Mouse (Mus musculus) common myeloid progenitor, adult 5-6 weeks (primary cell): ENCODE measurements around the gene Taok2. TPM values are rescaled to one million over a fixed set of nuclear protein-coding genes. Genes with fewer than 3 reads are reported as not detected.

ENCODE experiments used
- ATAC-seq: replicated peaks from 2 replicates; pipeline ENCODE4 v1.8.0; 2016; ENCODE audit warnings: low read depth, mild to moderate bottlenecking, moderate TSS enrichment, inconsistent platforms; ENCODE audit not compliant: poor library complexity, severe bottlenecking
- total RNA-seq: library from RNA; stranded (forward); fragments of 200-1000, 187-1606 nt; gene quantifications from 2 replicates; pipeline ENCODE4 v1.2.3, GENCODE M21; 2017

Gene Taok2
- total RNA-seq, 1 experiment from 2014 or later, result 32.2 TPM

- ATAC-seq, result no peak
Measured at GRCm38 (mm10) chr7:126843276-126843675, 41.2 kb downstream of the Taok2 start.

- ATAC-seq, result no peak
Measured at GRCm38 (mm10) chr7:126833294-126833693, 51.2 kb downstream of the Taok2 start.

- peak; percentile 96 for ATAC-seq
Measured at GRCm38 (mm10) chr7:126832036-126832598, 52.4 kb downstream of the Taok2 start.

- ATAC-seq, result 0 out of 2 replicates have a peak, but pooled peaks have one; percentile 4
Measured at GRCm38 (mm10) chr7:126831539-126831938, 53.0 kb downstream of the Taok2 start, which contains the start of gene 4930451I11Rik. Gene 4930451I11Rik, minus strand, starts transcription at chr7:126831639.

- ATAC-seq, result no peak
Measured at GRCm38 (mm10) chr7:126825952-126826351, 58.6 kb downstream of the Taok2 start.

- ATAC-seq, result peak; percentile 48; the same call in 1 of the 2 replicates
Measured at GRCm38 (mm10) chr7:126825403-126825802, 59.1 kb downstream of the Taok2 start.

GRCm38 (mm10) chr7:126823940-126824339 lies 60.6 kb downstream of the Taok2 start:
- ATAC-seq, result no peak

- ATAC-seq, result no peak
Measured at GRCm38 (mm10) chr7:126823202-126823711, 61.2 kb downstream of the Taok2 start.

GRCm38 (mm10) chr7:126822741-126823140 lies 61.8 kb downstream of the Taok2 start:
- no peak for ATAC-seq

GRCm38 (mm10) chr7:126821835-126822511 lies 62.5 kb downstream of the Taok2 start:
- peak; percentile 85 for ATAC-seq

GRCm38 (mm10) chr7:126818818-126819217 lies 65.7 kb downstream of the Taok2 start:
- no peak for ATAC-seq

- no peak for ATAC-seq
Measured at GRCm38 (mm10) chr7:126817595-126817994, 66.9 kb downstream of the Taok2 start.

GRCm38 (mm10) chr7:126816494-126816893 lies 68.0 kb downstream of the Taok2 start:
- no peak for ATAC-seq

GRCm38 (mm10) chr7:126815726-126816222 lies 68.7 kb downstream of the Taok2 start:
- ATAC-seq, result no peak

Other genes starting within 250 kb of the Taok2 start
- 40.8 and 51.8 TPM in 2 replicates for gene Sgf29, start 235.4 kb downstream of the Taok2 start, total RNA-seq
- gene Sult1a1, start 208.3 kb downstream of the Taok2 start, total RNA-seq, result 0.37 TPM in 1 of 2 replicates, not detected in the other
- 119 and 144 TPM in 2 replicates for gene Bola2, start 189.3 kb downstream of the Taok2 start, total RNA-seq
- 3.4 and 6.0 TPM in 2 replicates for gene Slx1b, start 188.9 kb downstream of the Taok2 start, total RNA-seq
- 301 and 302 TPM in 2 replicates for gene Coro1a, start 176.9 kb downstream of the Taok2 start, total RNA-seq
- 23.0 and 28.2 TPM in 2 replicates for gene Mapk3, start 125.1 kb downstream of the Taok2 start, total RNA-seq
- 2.3 and 5.1 TPM in 2 replicates for gene Gdpd3, start 118.4 kb downstream of the Taok2 start, total RNA-seq
- gene Ypel3, start 107.7 kb downstream of the Taok2 start, total RNA-seq, result 38.9 and 42.7 TPM in 2 replicates
- not detected in 2 replicates for gene Tbx6, start 103.2 kb downstream of the Taok2 start, total RNA-seq
- gene Ppp4c, start 92.2 kb downstream of the Taok2 start, total RNA-seq, result 120 and 125 TPM in 2 replicates
- gene Fam57b, start 87.0 kb downstream of the Taok2 start, total RNA-seq, result not detected in 2 replicates
- gene 4930451I11Rik, start 53.1 kb downstream of the Taok2 start, total RNA-seq, result not detected in 2 replicates
- gene Doc2a, start 37.3 kb downstream of the Taok2 start, total RNA-seq, result not detected in 2 replicates
- 283 and 331 TPM in 2 replicates for gene Hirip3, start 22.7 kb downstream of the Taok2 start, total RNA-seq
- gene Ino80e, start 22.3 kb downstream of the Taok2 start, total RNA-seq, result 33.4 and 43.2 TPM in 2 replicates
- 21.1 and 31.9 TPM in 2 replicates for gene Tmem219, start 38.2 kb upstream of the Taok2 start, total RNA-seq
- gene Kctd13, start 44.2 kb upstream of the Taok2 start, total RNA-seq, result 9.6 and 13.2 TPM in 2 replicates
- gene Asphd1, start 64.9 kb upstream of the Taok2 start, total RNA-seq, result not detected in 2 replicates
- gene Sez6l2, start 65.9 kb upstream of the Taok2 start, total RNA-seq, result 0.14 and 1.9 TPM in 2 replicates
- 33.7 and 60.5 TPM in 2 replicates for gene Cdipt, start 91.2 kb upstream of the Taok2 start, total RNA-seq
- 1.0 and 2.3 TPM in 2 replicates for gene Cdiptos, start 91.4 kb upstream of the Taok2 start, total RNA-seq
- 19.3 and 21.8 TPM in 2 replicates for gene Mvp, start 129.9 kb upstream of the Taok2 start, total RNA-seq
- not detected in 2 replicates for gene Pagr1b, start 131.8 kb upstream of the Taok2 start, total RNA-seq
- 36.7 TPM in 1 of 2 replicates, not detected in the other for gene Pagr1a, start 132.6 kb upstream of the Taok2 start, total RNA-seq
- gene Gm42742, start 136.4 kb upstream of the Taok2 start, total RNA-seq, result 30.9 and 33.1 TPM in 2 replicates
- gene Prrt2, start 136.5 kb upstream of the Taok2 start, total RNA-seq, result 1.3 TPM in 1 of 2 replicates, not detected in the other
- 59.0 and 67.8 TPM in 2 replicates for gene Maz, start 142.3 kb upstream of the Taok2 start, total RNA-seq
- 81.6 and 90.9 TPM in 2 replicates for gene Kif22, start 157.8 kb upstream of the Taok2 start, total RNA-seq
- gene Zg16, start 202.6 kb upstream of the Taok2 start, total RNA-seq, result 22.6 and 31.2 TPM in 2 replicates
- gene AI467606, start 206.7 kb upstream of the Taok2 start, total RNA-seq, result 17.2 and 24.1 TPM in 2 replicates
- 0.10 and 1.8 TPM in 2 replicates for gene Qprt, start 237.5 kb upstream of the Taok2 start, total RNA-seq